Mouse (Mus musculus) bone marrow macrophage, adult 2 months (primary cell): ENCODE measurements around the gene Bet1l.

Experiments
- CTCF ChIP-seq: IDR thresholded peaks from 2 replicates; pipeline ENCODE4 v1.5.1; 2012; ENCODE audit warnings: low read depth, mild to moderate bottlenecking, low read length, moderate library complexity
- POLR2A ChIP-seq: IDR thresholded peaks from 2 replicates; pipeline ENCODE4 v1.6.1; 2012; ENCODE audit warnings: mild to moderate bottlenecking, low read depth, low read length, borderline replicate concordance

- TF ChIP-seq CTCF (no peak), POLR2A (no peak)
These were observed 42.8 kb upstream of the Bet1l start, which contains the start of gene Cox8b for GRCm38 (mm10) chr7:140900220-140900619.
